Mouse (Mus musculus): Measurements from ENCODE around the gene D930048N14Rik. TPM values are rescaled to one million over a fixed set of nuclear protein-coding genes. Genes with fewer than 3 reads are reported as not detected.
"Not testable (repeated sequence)": the region's sequence is repeated elsewhere in the genome, so short reads cannot be mapped to it uniquely, and the experiment has no call there.

The D930048N14Rik gene
- total RNA-seq, 2 experiments from 2014 or later, result 0.91 to 1.1 TPM

GRCm38 (mm10) chr11:51681324-51681975, 30.7 kb downstream of the D930048N14Rik start:
- intact Hi-C loops (cut with DNase I), result loop anchor here (1.0 to 10.0 kb wide), 2 partner anchors 64 to 397 kb away; partner anchors contain the start of gene Col23a1
- peak; percentile 81 to 90 for DNase-seq (ENCODE audit: low spot score in 2 of 2)

GRCm38 (mm10) chr11:51681976-51682374, 31.2 kb downstream of the D930048N14Rik start:
- DNase-seq (ENCODE audit: low spot score in 2 of 2), result no peak
- intact Hi-C loops (cut with DNase I), result loop anchor here (1.0 to 10.0 kb wide), 2 partner anchors 65 to 397 kb away; partner anchors contain the start of gene Col23a1

- DNase-seq (ENCODE audit: low spot score in 2 of 2), result peak; percentile 99 to 100
- intact Hi-C loops (cut with DNase I), result loop anchor here (10.0 kb wide), 1 partner anchor 404 kb away; the partner anchor contains the start of gene Col23a1
Measured at GRCm38 (mm10) chr11:51688330-51689328, 37.9 kb downstream of the D930048N14Rik start, which contains the start of gene 0610009B22Rik. Gene 0610009B22Rik, minus strand, starts transcription at chr11:51688874.

GRCm38 (mm10) chr11:51689343-51689742, 38.6 kb downstream of the D930048N14Rik start:
- intact Hi-C loops (cut with DNase I), result loop anchor here (10.0 kb wide), 1 partner anchor 405 kb away; the partner anchor contains the start of gene Col23a1

GRCm38 (mm10) chr11:51690597-51690996, 39.8 kb downstream of the D930048N14Rik start:
- DNase-seq (ENCODE audit: low spot score in 2 of 2); intact Hi-C loops (cut with DNase I): not testable (repeated sequence)

More at GRCm38 (mm10) chr11:51689343-51689742, 38.6 kb downstream of the D930048N14Rik start:
- no peak for DNase-seq (ENCODE audit: low spot score in 2 of 2)

GRCm38 (mm10) chr11:51694984-51695383, 44.2 kb downstream of the D930048N14Rik start:
- intact Hi-C loops (cut with DNase I), result no loop called here
- no peak for DNase-seq (ENCODE audit: low spot score in 2 of 2)

- intact Hi-C loops (cut with DNase I), result loop anchor here (5.0 kb wide), 1 partner anchor 34 kb away; no protein-coding TSS in a partner anchor
Measured at GRCm38 (mm10) chr11:51702831-51703230, 52.1 kb downstream of the D930048N14Rik start.

GRCm38 (mm10) chr11:51703379-51703998, 52.7 kb downstream of the D930048N14Rik start:
- intact Hi-C loops (cut with DNase I), result loop anchor here (5.0 kb wide), 1 partner anchor 34 kb away; no protein-coding TSS in a partner anchor
- DNase-seq (ENCODE audit: low spot score in 2 of 2), result peak in 1 of 2 experiments; percentile 44

More at GRCm38 (mm10) chr11:51702831-51703230, 52.1 kb downstream of the D930048N14Rik start:
- DNase-seq (ENCODE audit: low spot score in 2 of 2), result no peak

GRCm38 (mm10) chr11:51706451-51706850, 55.7 kb downstream of the D930048N14Rik start:
- intact Hi-C loops (cut with DNase I), result no loop called here

GRCm38 (mm10) chr11:51707080-51707479, 56.3 kb downstream of the D930048N14Rik start:
- intact Hi-C loops (cut with DNase I), result no loop called here
- no peak for DNase-seq (ENCODE audit: low spot score in 2 of 2)

More at GRCm38 (mm10) chr11:51706451-51706850, 55.7 kb downstream of the D930048N14Rik start:
- DNase-seq (ENCODE audit: low spot score in 2 of 2), result no peak

Other genes with a start within 250 kb of the D930048N14Rik start
- gene Phykpl, start 66.2 kb upstream of the D930048N14Rik start, total RNA-seq (2021), result 1 to 10 TPM; 5.8 to 6.4 TPM
- 100 to 1,000 TPM; 131 to 144 TPM for gene Hnrnpab, start 44.1 kb upstream of the D930048N14Rik start, total RNA-seq (2021)
- 10 to 100 TPM; 46.5 to 49.4 TPM for gene Nhp2, start 31.2 kb upstream of the D930048N14Rik start, total RNA-seq (2021)
- 10 to 100 TPM; 52.3 to 54.6 TPM for gene Rmnd5b, start 15.1 kb upstream of the D930048N14Rik start, total RNA-seq (2021)
- gene N4bp3, start 112 bp upstream of the D930048N14Rik start, total RNA-seq (2021), result 10 to 100 TPM in 1 of 2 experiments, 1 to 10 TPM in 1; 9.1 to 11.0 TPM
- 10 to 100 TPM; 31.3 to 31.6 TPM for gene 0610009B22Rik, start 37.9 kb downstream of the D930048N14Rik start, total RNA-seq (2021)
- gene Sec24a, start 112.7 kb downstream of the D930048N14Rik start, total RNA-seq (2021), result 10 to 100 TPM; 20.9 to 24.4 TPM
- gene Sar1b, start 112.7 kb downstream of the D930048N14Rik start, total RNA-seq (2021), result 10 to 100 TPM; 73.8 to 74.4 TPM
- 10 to 100 TPM; 12.3 to 13.4 TPM for gene Jade2, start 206.7 kb downstream of the D930048N14Rik start, total RNA-seq (2021)